Mouse (Mus musculus) forebrain, embryonic 10.5 days (tissue): ENCODE measurements around the gene Zeb2. TPM values are rescaled to one million over a fixed set of nuclear protein-coding genes. Genes with fewer than 3 reads are reported as not detected.
A peak's percentile ranks its signal among the peaks of the same experiment; 100 is the strongest.

Experiments used
- DNase-seq: peaks from one replicate; pipeline ENCODE4 v3.0.0-alpha.2; 2017; ENCODE audit warnings: low spot score; ENCODE audit errors: extremely low spot score
- H3K27ac ChIP-seq: fragments of 300-500 bp; sonication (generic); 2 replicates; pipeline ENCODE4 v1.5.1; 2016; ENCODE audit warnings: mild to moderate bottlenecking
- H3K27me3 ChIP-seq: fragments of 300-500 bp; sonication (generic); 2 replicates; pipeline ENCODE4 v1.6.1; 2016; ENCODE audit warnings: mild to moderate bottlenecking; ENCODE audit not compliant: poor library complexity, severe bottlenecking
- H3K36me3 ChIP-seq: fragments of 300-500 bp; sonication (generic); replicated peaks from 2 replicates; pipeline ENCODE4 v1.6.1; 2016; ENCODE audit warnings: mild to moderate bottlenecking, moderate library complexity
- H3K4me1 ChIP-seq: fragments of 300-500 bp; sonication (generic); 2 replicates; pipeline ENCODE4 v1.6.1; 2016
- H3K4me3 ChIP-seq: fragments of 300-500 bp; sonication (generic); 2 replicates; pipeline ENCODE4 v1.5.1; 2016; ENCODE audit warnings: mild to moderate bottlenecking, moderate library complexity
- H3K9me3 ChIP-seq: fragments of 300-500 bp; sonication (generic); 2 replicates; pipeline ENCODE4 v1.6.1; 2016; ENCODE audit warnings: mild to moderate bottlenecking, moderate library complexity
- WGBS: fragments of 180-500 bp; shearing (Covaris S2); methylation state at CpG from one replicate; pipeline ENCODE4 v1.1.7; 2016; 5-methylcytosine and 5-hydroxymethylcytosine counted together
- polyA plus RNA-seq: library from polyadenylated mRNA; unstranded; fragments of >200 nt; fragmentation: Nextera tagmentation; extraction: Ambion mirVana; gene quantifications from 2 replicates; pipeline ENCODE4 v1.2.1, GENCODE M21; 2016

The Zeb2 gene
- polyA plus RNA-seq, 1 experiment from 2014 or later, result 30.2 TPM

- peaks cover 3% of the 10 kb centered on the region; the same call in 1 of the 2 replicates for H3K27me3 ChIP-seq
- H3K36me3 ChIP-seq, result no peaks in the 10 kb centered on the region
- peak overlapping the region; percentile 99 for H3K4me3 ChIP-seq
- DNase-seq, result peak; percentile 71
- under 1% methylated on average over 54 of the region's 54 CpGs for WGBS
- H3K4me1 ChIP-seq, result peaks cover 77% of the 10 kb centered on the region
- no peaks in the 10 kb centered on the region for H3K9me3 ChIP-seq
- H3K27ac ChIP-seq, result peak overlapping the region; percentile 100
Measured at GRCm38 (mm10) chr2:45109951-45110756, 7.0 kb downstream of the Zeb2 start.

- Histone ChIP-seq H3K27ac (peak overlapping the region; percentile 100), H3K36me3 (no peaks in the 10 kb centered on the region), H3K4me1 (peaks cover 77% of the 10 kb centered on the region), H3K4me3 (peak overlapping the region; percentile 99), H3K27me3 (peaks cover 3% of the 10 kb centered on the region; the same call in 1 of the 2 replicates), H3K9me3 (no peaks in the 10 kb centered on the region)
- under 1% methylated on average over 73 of the region's 74 CpGs for WGBS
- DNase-seq, result peak; percentile 64
Measured at GRCm38 (mm10) chr2:45109161-45109950, 7.8 kb downstream of the Zeb2 start.

- Histone ChIP-seq H3K27ac (peak overlapping the region; percentile 100), H3K9me3 (no peaks in the 10 kb centered on the region), H3K36me3 (no peaks in the 10 kb centered on the region), H3K4me1 (peaks cover 77% of the 10 kb centered on the region), H3K4me3 (peak overlapping the region; percentile 99), H3K27me3 (peaks cover 3% of the 10 kb centered on the region; the same call in 1 of the 2 replicates)
- under 1% methylated on average over 25 of the region's 25 CpGs for WGBS
- DNase-seq, result no peak
Measured at GRCm38 (mm10) chr2:45108521-45109091, 8.6 kb downstream of the Zeb2 start.

GRCm38 (mm10) chr2:45107555-45107954 lies 9.6 kb downstream of the Zeb2 start:
- Histone ChIP-seq H3K27ac (peak overlapping the region; percentile 100), H3K27me3 (peaks cover 3% of the 10 kb centered on the region; the same call in 1 of the 2 replicates), H3K36me3 (no peaks in the 10 kb centered on the region), H3K4me3 (peak overlapping the region; percentile 99), H3K4me1 (peaks cover 79% of the 10 kb centered on the region), H3K9me3 (no peaks in the 10 kb centered on the region)
- DNase-seq, result no peak
- 26% methylated on average over 2 of the region's 2 CpGs for WGBS

GRCm38 (mm10) chr2:45105922-45106851 lies 11.0 kb downstream of the Zeb2 start:
- peaks cover 3% of the 10 kb centered on the region; the same call in 1 of the 2 replicates for H3K27me3 ChIP-seq
- H3K27ac ChIP-seq, result peak overlapping the region; percentile 100
- no peaks in the 10 kb centered on the region for H3K36me3 ChIP-seq
- no peak for DNase-seq
- H3K4me1 ChIP-seq, result peaks cover 79% of the 10 kb centered on the region
- no peaks in the 10 kb centered on the region for H3K9me3 ChIP-seq
- H3K4me3 ChIP-seq, result peak overlapping the region; percentile 99; the same call in 1 of the 2 replicates
- 44% methylated on average over 7 of the region's 7 CpGs for WGBS

- H3K4me3 ChIP-seq, result peak overlapping the region; percentile 1; the same call in 1 of the 2 replicates
- no peak for DNase-seq
- peaks cover 85% of the 10 kb centered on the region for H3K4me1 ChIP-seq
- 53% methylated on average over 6 of the region's 6 CpGs for WGBS
- no peaks in the 10 kb centered on the region for H3K9me3 ChIP-seq
- peak overlapping the region; percentile 100 for H3K27ac ChIP-seq
- H3K27me3 ChIP-seq, result peaks cover 3% of the 10 kb centered on the region; the same call in 1 of the 2 replicates
- H3K36me3 ChIP-seq, result no peaks in the 10 kb centered on the region
Measured at GRCm38 (mm10) chr2:45105281-45105721, 11.9 kb downstream of the Zeb2 start.

- DNase-seq, result no peak
- H3K27me3 ChIP-seq, result peaks cover 3% of the 10 kb centered on the region; the same call in 1 of the 2 replicates
- no peaks in the 10 kb centered on the region for H3K9me3 ChIP-seq
- peak overlapping the region; percentile 14; the same call in 1 of the 2 replicates for H3K4me3 ChIP-seq
- H3K27ac ChIP-seq, result peak overlapping the region; percentile 100
- H3K36me3 ChIP-seq, result no peaks in the 10 kb centered on the region
- peaks cover 92% of the 10 kb centered on the region for H3K4me1 ChIP-seq
- 12% methylated on average over 7 of the region's 7 CpGs for WGBS
Measured at GRCm38 (mm10) chr2:45104511-45105055, 12.6 kb downstream of the Zeb2 start.

GRCm38 (mm10) chr2:45104066-45104465 lies 13.1 kb downstream of the Zeb2 start:
- peak overlapping the region; percentile 100; the same call in 1 of the 2 replicates for H3K27ac ChIP-seq
- no peaks in the 10 kb centered on the region for H3K36me3 ChIP-seq
- no peak for DNase-seq
- WGBS, result 55% methylated on average over 4 of the region's 4 CpGs
- H3K4me1 ChIP-seq, result peaks cover 97% of the 10 kb centered on the region
- H3K9me3 ChIP-seq, result no peaks in the 10 kb centered on the region
- peaks cover 3% of the 10 kb centered on the region; the same call in 1 of the 2 replicates for H3K27me3 ChIP-seq
- no peak overlapping the region for H3K4me3 ChIP-seq

- Histone ChIP-seq H3K27me3 (peaks cover 3% of the 10 kb centered on the region; the same call in 1 of the 2 replicates), H3K36me3 (no peaks in the 10 kb centered on the region), H3K4me3 (peak overlapping the region; percentile 27; the same call in 1 of the 2 replicates), H3K4me1 (peaks cover 100% of the 10 kb centered on the region), H3K9me3 (no peaks in the 10 kb centered on the region), H3K27ac (peak overlapping the region; percentile 69)
- DNase-seq, result no peak
- WGBS, result 22% methylated on average over 10 of the region's 10 CpGs
Measured at GRCm38 (mm10) chr2:45103021-45103983, 13.9 kb downstream of the Zeb2 start.

- Histone ChIP-seq H3K4me3 (no peak overlapping the region), H3K4me1 (peaks cover 100% of the 10 kb centered on the region), H3K27me3 (no peaks in the 10 kb centered on the region; the same call in 1 of the 2 replicates), H3K27ac (no peak overlapping the region; the same call in 1 of the 2 replicates), H3K36me3 (no peaks in the 10 kb centered on the region), H3K9me3 (no peaks in the 10 kb centered on the region)
- no peak for DNase-seq
- WGBS, result 46% methylated on average over 8 of the region's 8 CpGs
Measured at GRCm38 (mm10) chr2:45102191-45102638, 15.0 kb downstream of the Zeb2 start.
